Mouse (Mus musculus): Measurements from ENCODE around the gene Rasl10b. TPM values are rescaled to one million over a fixed set of nuclear protein-coding genes. Genes with fewer than 3 reads are reported as not detected.
A peak's percentile ranks its signal among the peaks of the same experiment; 100 is the strongest.

Rasl10b gene
- total and polyA plus RNA-seq, 2 experiments from 2014 or later: 7.9 to 45.3 TPM

DNA sequence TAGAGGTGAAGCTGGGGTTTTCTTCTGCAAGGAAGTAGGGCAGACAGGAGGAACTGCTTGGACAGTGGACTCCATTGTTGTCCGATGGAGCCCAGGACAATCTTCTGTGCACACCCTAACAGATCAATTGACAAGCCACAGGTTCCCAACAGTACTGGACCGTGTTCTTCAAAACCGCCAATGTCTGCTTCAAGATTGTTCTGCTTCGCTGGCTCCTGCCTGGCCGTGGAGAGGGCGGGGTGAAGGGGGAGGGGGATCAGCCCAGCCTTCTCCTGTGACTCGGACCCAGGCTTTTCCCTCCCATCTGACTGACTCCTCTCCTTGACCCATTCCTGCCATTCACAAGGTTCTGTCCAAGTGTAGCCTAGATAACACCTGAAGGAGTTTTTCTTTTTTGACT, 48.3 kb downstream of the Rasl10b start:
- Histone ChIP-seq H3K36me3 (replicated peaks; ENCODE audit: control insufficient read depth, insufficient read depth, low read length) (no peaks in the 10 kb centered on the region), H3K4me1 (ENCODE audit: control insufficient read depth, insufficient read depth) (peaks cover 28% of the 10 kb centered on the region), H3K9ac (replicated peaks; ENCODE audit: low read depth, low read length) (no peak overlapping the region), H3K27ac (ENCODE audit: low read depth) (no peak overlapping the region), H3K27me3 (ENCODE audit: control insufficient read depth, insufficient read depth, low read length) (peaks cover 14% of the 10 kb centered on the region; the same call in 1 of the 2 replicates), H3K9me3 (replicated peaks; ENCODE audit: control insufficient read depth, low read length) (no peaks in the 10 kb centered on the region), H3K4me2 (ENCODE audit: low read depth, low read length) (no peak overlapping the region), H3K4me3 (ENCODE audit: low read depth, low read length) (no peak overlapping the region)
- TF ChIP-seq CTCF (IDR thresholded peaks at IDR 0.05; ENCODE audit: low read depth): no peak
- no peak for TF ChIP-seq EP300 (IDR thresholded peaks at IDR 0.05; ENCODE audit: low read depth)
- ATAC-seq (ENCODE audit: insufficient read depth, low read depth) (no peak), DNase-seq (ENCODE audit: low spot score) (peak; percentile 4)
- 65% methylated on average over 7 of the region's 7 CpGs for WGBS

DNA sequence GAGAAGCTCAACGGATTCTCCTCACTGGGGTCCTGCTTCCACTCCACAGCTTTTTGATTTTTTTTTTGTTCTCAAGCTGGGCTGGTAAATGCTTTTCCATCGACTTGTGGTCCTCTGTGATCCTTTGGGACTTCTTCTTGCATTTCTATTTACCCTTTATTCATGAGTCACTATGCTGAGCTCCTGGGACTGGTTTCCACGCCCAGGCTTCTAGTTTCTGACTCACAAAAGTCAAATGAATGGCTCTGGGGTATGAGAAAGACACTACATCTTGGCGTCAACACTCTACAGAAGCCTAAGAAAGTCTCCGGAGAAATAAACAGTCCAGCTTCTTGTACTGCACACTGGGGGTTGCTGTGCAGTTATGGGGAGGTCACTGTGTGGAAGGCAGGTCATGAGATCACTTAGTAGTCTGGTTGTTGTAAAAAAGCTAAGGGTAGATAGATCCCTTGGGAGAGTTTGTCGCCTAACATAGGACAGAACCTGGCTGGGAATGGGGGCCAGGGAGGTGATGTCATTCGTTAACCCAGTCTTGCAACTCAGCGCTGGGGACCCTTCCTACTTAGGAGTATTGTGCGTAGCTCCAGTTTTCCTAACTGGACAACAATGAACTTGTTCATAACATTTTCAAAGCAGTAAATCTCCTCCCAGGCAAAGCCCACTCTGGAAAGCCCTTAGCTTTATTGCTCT, 49.1 kb downstream of the Rasl10b start:
- no peak overlapping the region for H3K9ac ChIP-seq (replicated peaks; ENCODE audit: low read depth, low read length)
- peak overlapping the region; percentile 3; the same call in 1 of the 2 replicates for H3K27ac ChIP-seq (ENCODE audit: low read depth)
- H3K4me1 ChIP-seq (ENCODE audit: control insufficient read depth, insufficient read depth): peaks cover 28% of the 10 kb centered on the region
- 63% methylated on average over 9 of the region's 9 CpGs for WGBS
- TF ChIP-seq CTCF (IDR thresholded peaks at IDR 0.05; ENCODE audit: low read depth): no peak
- no peak for TF ChIP-seq EP300 (IDR thresholded peaks at IDR 0.05; ENCODE audit: low read depth)
- no peaks in the 10 kb centered on the region for H3K9me3 ChIP-seq (replicated peaks; ENCODE audit: control insufficient read depth, low read length)
- no peak overlapping the region for H3K4me2 ChIP-seq (ENCODE audit: low read depth, low read length)
- ATAC-seq (ENCODE audit: insufficient read depth, low read depth): no peak
- no peak overlapping the region for H3K4me3 ChIP-seq (ENCODE audit: low read depth, low read length)
- DNase-seq (ENCODE audit: low spot score): peak; percentile 22
- no peaks in the 10 kb centered on the region for H3K36me3 ChIP-seq (replicated peaks; ENCODE audit: control insufficient read depth, insufficient read depth, low read length)
- peaks cover 14% of the 10 kb centered on the region; the same call in 1 of the 2 replicates for H3K27me3 ChIP-seq (ENCODE audit: control insufficient read depth, insufficient read depth, low read length)

DNA sequence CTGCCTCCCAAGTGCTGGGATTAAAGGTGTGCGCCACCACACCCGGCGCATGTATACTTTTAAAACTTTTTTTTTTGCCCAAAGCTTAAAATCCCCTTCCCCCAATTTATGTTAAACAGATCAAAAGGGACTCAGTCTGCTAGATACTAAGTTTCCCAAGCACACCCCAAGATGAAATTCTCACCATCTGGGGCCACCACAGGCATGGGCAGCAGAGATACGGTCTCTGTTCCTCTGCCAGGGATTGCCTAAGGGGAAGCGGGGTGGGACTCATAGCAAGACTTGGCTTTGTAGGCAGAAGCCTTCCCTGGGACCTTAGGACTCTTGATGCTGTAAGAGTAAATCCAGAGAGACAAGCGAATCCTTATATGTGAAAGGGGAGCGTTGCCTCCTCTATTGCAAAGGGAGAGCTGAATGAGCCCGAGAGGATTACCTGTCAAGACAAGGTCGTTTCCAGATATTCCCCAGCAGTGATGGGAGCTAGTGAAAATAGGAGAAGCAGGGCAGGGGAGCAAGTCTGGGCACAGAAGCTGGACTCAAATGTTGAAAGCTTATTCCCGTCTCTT, 52.6 kb downstream of the Rasl10b start:
- no peak overlapping the region for H3K9ac ChIP-seq (replicated peaks; ENCODE audit: low read depth, low read length)
- no peak overlapping the region for H3K27ac ChIP-seq (ENCODE audit: low read depth)
- DNase-seq (ENCODE audit: low spot score) (no peak), ATAC-seq (ENCODE audit: insufficient read depth, low read depth) (no peak)
- H3K36me3 ChIP-seq (replicated peaks; ENCODE audit: control insufficient read depth, insufficient read depth, low read length): no peaks in the 10 kb centered on the region
- H3K4me3 ChIP-seq (ENCODE audit: low read depth, low read length): peak overlapping the region; percentile 83
- H3K9me3 ChIP-seq (replicated peaks; ENCODE audit: control insufficient read depth, low read length): no peaks in the 10 kb centered on the region
- peaks cover 17% of the 10 kb centered on the region for H3K4me1 ChIP-seq (ENCODE audit: control insufficient read depth, insufficient read depth)
- WGBS: 77% methylated on average over 10 of the region's 10 CpGs
- peak overlapping the region; percentile 95 for H3K4me2 ChIP-seq (ENCODE audit: low read depth, low read length)
- TF ChIP-seq EP300 (IDR thresholded peaks at IDR 0.05; ENCODE audit: low read depth): no peak
- no peak for TF ChIP-seq CTCF (IDR thresholded peaks at IDR 0.05; ENCODE audit: low read depth)
- H3K27me3 ChIP-seq (ENCODE audit: control insufficient read depth, insufficient read depth, low read length): peaks cover 31% of the 10 kb centered on the region

DNA sequence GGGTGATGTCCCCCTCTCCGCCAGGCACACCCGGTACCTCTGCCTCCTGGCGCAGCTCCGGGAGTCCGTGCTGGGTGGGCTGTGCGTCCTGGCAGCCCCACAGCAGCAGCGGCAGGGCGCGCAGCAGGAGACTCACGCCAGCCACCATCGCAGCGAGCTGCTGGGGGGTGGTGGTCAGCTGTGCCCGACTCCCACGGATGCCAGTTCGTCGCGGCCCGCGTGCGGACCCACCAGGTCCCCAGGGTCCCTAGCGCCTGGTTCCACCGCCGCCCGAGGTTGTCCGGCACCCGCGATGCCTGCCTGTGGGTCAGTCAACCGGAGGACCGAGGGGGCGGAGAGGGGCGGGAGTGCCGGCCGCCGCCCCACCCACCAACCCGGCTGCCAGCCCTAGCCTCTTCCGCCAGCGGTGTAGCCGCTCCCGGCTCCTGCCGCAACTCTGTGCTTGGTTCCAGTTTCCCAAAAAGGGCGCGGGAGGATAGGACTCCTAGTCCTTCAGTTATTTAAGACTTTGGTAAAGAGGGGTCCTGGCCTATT, 53.8 kb downstream of the Rasl10b start, which contains the start of gene Mmp28:
Gene Mmp28 (minus strand): TSS at position 361 of the 534 bp plus-strand sequence.
- Histone ChIP-seq H3K4me2 (ENCODE audit: low read depth, low read length) (peak within 1 kb of the TSS; percentile 95), H3K36me3 (replicated peaks; ENCODE audit: control insufficient read depth, insufficient read depth, low read length) (no peaks in the 10 kb centered on the region), H3K27ac (ENCODE audit: low read depth) (0 out of 2 replicates have a peak within 1 kb of the TSS, but pooled peaks have one; percentile 38), H3K9ac (replicated peaks; ENCODE audit: low read depth, low read length) (peak within 1 kb of the TSS; percentile 85), H3K9me3 (replicated peaks; ENCODE audit: control insufficient read depth, low read length) (no peaks in the 10 kb centered on the region), H3K4me1 (ENCODE audit: control insufficient read depth, insufficient read depth) (peaks cover 24% of the 10 kb centered on the region), H3K4me3 (ENCODE audit: low read depth, low read length) (peak within 1 kb of the TSS; percentile 83), H3K27me3 (ENCODE audit: control insufficient read depth, insufficient read depth, low read length) (peaks cover 31% of the 10 kb centered on the region)
- TF ChIP-seq CTCF (IDR thresholded peaks at IDR 0.05; ENCODE audit: low read depth) (no peak), EP300 (IDR thresholded peaks at IDR 0.05; ENCODE audit: low read depth) (no peak)
- DNase-seq (ENCODE audit: low spot score): peak; percentile 58
- ATAC-seq (ENCODE audit: insufficient read depth, low read depth): peak; percentile 28; the same call in 1 of the 2 replicates
- WGBS: under 1% methylated on average over 42 of the region's 42 CpGs

DNA sequence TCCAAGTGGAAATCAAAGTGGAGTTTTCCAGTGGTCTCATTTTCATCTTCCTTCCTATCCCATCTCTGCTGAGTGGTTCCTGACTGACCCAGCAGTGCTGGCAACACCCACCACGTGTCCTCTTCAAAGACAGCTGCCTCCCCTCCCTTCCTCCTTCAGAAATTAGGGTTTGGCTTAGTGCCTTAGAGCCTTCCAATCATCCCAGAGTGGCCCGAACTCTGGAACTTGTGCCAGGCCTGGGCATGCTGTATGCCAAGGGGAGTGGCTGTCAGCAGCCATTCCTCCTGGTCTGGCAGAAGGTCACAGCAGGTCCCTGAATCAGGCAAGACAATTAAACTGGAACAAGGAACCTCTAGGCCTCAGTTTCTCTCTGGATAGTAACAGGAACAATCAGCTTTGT, 57.0 kb downstream of the Rasl10b start:
- ATAC-seq (ENCODE audit: insufficient read depth, low read depth) (peak; percentile 15; the same call in 1 of the 2 replicates), DNase-seq (ENCODE audit: low spot score) (peak; percentile 63)
- no peaks in the 10 kb centered on the region for H3K9me3 ChIP-seq (replicated peaks; ENCODE audit: control insufficient read depth, low read length)
- TF ChIP-seq CTCF (IDR thresholded peaks at IDR 0.05; ENCODE audit: low read depth) (no peak), EP300 (IDR thresholded peaks at IDR 0.05; ENCODE audit: low read depth) (no peak)
- 5% methylated on average over 2 of the region's 2 CpGs for WGBS
- H3K4me3 ChIP-seq (ENCODE audit: low read depth, low read length): no peak overlapping the region
- H3K36me3 ChIP-seq (replicated peaks; ENCODE audit: control insufficient read depth, insufficient read depth, low read length): no peaks in the 10 kb centered on the region
- peaks cover 24% of the 10 kb centered on the region for H3K4me1 ChIP-seq (ENCODE audit: control insufficient read depth, insufficient read depth)
- peak overlapping the region; percentile 58 for H3K27ac ChIP-seq (ENCODE audit: low read depth)
- H3K4me2 ChIP-seq (ENCODE audit: low read depth, low read length): 0 out of 2 replicates have a peak overlapping the region, but pooled peaks have one; percentile 3
- H3K9ac ChIP-seq (replicated peaks; ENCODE audit: low read depth, low read length): no peak overlapping the region
- peaks cover 31% of the 10 kb centered on the region for H3K27me3 ChIP-seq (ENCODE audit: control insufficient read depth, insufficient read depth, low read length)
